Mouse (Mus musculus) hematopoietic stem cell, adult 5-6 weeks (primary cell): ENCODE data around the gene Arl8a. TPM values are rescaled to one million over a fixed set of nuclear protein-coding genes. Genes with fewer than 3 reads are reported as not detected.

Experiments
- ATAC-seq, 2 experiments: fragments of 125-278 bp in 1 of 2; replicated peaks in 1 of 2; 2 replicates each; pipeline ENCODE4 v1.8.0; 2016 to 2017; ENCODE audit warnings: inconsistent platforms in 2 of 2, mild to moderate bottlenecking in 2 of 2, moderate number of reproducible peaks in 2 of 2, low read depth in 1 of 2, moderate TSS enrichment in 1 of 2; ENCODE audit not compliant: low FRiP score in 2 of 2, poor library complexity in 2 of 2, severe bottlenecking in 2 of 2, insufficient read depth in 1 of 2, low TSS enrichment in 1 of 2
- total RNA-seq: library from RNA; stranded (forward); fragments of 172-1452, 232-1000 nt; gene quantifications from 2 replicates; pipeline ENCODE4 v1.2.3, GENCODE M21; 2017

Gene Arl8a
- total RNA-seq, 1 experiment from 2014 or later, result 24.4 TPM

GRCm38 (mm10) chr1:135159074-135159473 is 12.4 kb downstream of the Arl8a start:
- no peak for ATAC-seq

DNA sequence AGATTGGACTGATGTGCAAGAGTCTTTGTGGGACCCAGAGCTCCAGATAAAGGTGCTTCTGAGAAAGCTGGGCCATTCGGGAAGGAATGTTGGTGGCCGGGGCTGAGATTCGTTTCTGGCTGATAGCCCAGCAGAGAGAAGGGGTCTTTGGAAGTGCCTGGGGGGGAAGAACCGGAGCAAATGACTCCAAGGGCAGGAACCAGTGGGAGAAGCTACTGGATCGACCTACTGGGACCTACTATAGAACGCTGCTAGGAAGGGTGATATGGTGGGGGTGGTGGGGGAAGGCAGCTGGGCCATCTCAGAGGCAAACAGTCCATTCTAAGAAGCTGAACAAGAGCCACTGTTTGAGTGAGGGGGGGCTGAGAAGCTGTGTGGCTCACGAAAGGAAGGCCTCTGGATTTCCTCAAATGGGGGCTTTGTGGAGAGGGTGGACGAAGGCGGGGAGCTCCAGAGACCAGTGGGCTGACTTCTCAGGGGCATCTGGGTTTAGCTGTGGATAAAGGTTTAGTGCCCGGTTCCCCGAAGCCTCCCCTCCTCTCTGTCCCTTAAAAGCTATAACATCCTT is 13.0 kb downstream of the Arl8a start:
- no peak for ATAC-seq

GRCm38 (mm10) chr1:135160411-135161050 is 13.9 kb downstream of the Arl8a start:
- ATAC-seq, result no peak

DNA sequence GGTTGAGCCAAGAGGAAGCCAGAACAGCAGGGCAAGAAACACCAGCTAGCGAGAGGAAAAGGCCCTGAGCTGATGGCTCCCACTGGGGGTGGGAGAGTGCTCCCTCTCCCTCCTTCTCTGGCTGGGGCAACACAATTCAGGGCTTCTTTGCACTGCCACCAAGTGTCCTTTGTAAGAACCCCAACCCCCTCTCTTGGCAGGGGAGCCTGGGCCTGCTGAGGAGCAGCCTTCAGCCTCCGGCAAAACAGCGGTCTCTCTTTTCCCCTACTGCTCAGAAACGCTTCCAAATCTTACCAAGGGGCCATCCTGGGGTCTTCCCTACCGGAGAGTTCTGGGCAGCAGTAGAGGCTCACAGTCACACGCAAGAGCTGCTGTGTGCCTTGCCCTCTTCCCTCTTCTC is 16.1 kb downstream of the Arl8a start:
- no peak for ATAC-seq

DNA sequence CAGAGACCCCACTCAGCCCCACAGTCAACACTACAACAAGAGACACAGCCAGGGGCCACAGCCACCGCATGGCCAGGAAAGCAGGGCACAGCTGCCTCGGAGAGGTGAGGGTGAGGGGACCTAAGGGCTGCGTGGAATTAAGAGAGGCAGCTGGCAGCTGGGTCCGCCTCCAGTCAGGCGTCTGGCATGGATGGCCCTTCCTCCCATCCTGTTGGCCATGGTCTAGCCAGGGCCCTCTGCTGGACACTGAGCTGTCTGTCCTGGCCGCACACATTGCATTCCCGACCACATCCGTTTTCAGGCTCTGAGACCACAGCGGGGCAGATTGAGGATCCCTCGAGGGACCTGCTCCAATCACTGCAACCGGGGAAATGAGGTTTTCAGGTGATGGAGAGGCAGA is 20.8 kb downstream of the Arl8a start, which contains the start of gene Gpr37l1:
Gpr37l1 (minus strand) TSS at position 247 of the 400 bp plus-strand sequence.
- ATAC-seq, result no peak; a peak in 1 of 4 replicates

GRCm38 (mm10) chr1:135168453-135169200 is 22.0 kb downstream of the Arl8a start:
- ATAC-seq, result no peak

GRCm38 (mm10) chr1:135169556-135170224 is 23.1 kb downstream of the Arl8a start:
- no peak for ATAC-seq

- ATAC-seq, result no peak
Observed at GRCm38 (mm10) chr1:135170299-135170698, 23.7 kb downstream of the Arl8a start.

DNA sequence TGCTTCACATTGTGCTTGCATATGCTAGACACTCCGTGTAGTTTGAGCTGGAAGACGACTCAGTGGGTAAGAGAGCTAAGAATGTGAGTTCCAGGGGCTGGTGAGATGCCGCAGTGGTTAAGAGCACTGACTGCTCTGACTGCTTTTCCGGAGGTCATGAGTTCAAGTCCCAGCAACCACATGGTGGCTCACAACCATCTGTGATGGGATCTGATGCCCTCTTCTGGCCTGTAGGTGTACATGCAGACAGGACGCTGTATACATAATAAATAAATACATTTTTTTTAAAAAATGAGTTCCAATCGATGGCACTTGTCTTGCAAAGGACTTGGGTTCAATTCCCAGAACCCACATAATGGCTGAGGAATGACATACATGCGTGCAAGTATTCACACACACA is 24.6 kb downstream of the Arl8a start:
- no peak for ATAC-seq

DNA sequence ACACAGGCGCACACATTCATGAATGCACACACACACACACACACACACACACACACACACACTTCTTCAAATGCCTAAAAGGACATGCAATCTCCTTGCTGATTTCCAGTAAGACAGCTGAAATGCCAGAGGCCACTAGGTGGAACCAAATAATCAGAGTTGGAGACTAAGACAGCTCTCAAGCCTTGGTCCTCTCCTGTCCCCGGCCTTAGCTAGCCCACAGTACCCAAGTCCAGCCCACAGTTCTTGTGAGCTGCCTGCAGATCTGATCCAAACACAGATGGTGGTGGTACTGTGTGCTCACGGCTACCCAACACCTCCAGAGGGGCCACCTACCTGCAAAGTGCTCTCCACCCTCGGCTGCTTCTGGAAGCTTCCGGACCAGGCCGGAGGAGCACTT is 25.4 kb downstream of the Arl8a start:
- ATAC-seq, result peak; percentile 62 to 72; a peak in 3 of 4 replicates

DNA sequence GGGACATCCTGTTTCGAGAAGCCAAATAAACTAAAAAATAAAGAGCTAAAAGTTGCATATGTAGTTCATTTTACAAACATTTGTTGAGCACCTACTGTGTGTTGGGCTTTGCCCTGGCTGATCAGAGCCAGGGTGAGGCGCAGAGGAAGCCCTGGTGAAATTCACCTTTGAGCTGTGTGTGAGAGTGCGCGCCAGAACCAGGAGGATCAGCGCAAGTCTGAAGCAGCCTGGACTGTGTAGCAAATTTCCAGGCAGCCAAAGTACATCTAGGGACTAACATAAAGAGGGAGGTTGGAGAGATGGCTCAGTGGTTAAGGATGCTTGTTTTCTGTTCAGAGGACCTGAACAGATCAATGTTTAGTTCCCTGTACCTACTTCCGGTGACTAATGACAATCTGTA is 26.7 kb downstream of the Arl8a start:
- no peak for ATAC-seq

DNA sequence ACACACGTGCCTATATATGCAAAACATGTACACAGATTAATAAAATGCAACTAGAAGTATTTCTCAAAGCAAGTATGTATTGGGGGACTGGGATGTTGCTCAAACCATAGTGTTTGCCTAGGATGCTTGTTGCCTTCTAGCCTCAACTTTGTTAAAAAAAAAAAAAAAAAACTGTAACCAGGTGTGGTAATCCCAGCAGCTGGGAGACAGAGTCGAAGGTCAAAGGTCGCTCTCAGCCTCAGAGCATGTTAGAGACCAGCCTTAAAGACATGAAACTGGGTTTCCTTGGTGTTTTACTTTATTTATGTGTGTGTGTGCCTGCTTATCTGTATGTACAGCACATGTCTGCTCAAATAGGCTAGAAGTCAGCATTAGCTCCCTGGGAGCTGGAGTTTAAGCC is 28.6 kb downstream of the Arl8a start:
- no peak for ATAC-seq

GRCm38 (mm10) chr1:135177724-135178123 is 31.1 kb downstream of the Arl8a start:
- ATAC-seq, result no peak

GRCm38 (mm10) chr1:135178863-135179262 is 32.2 kb downstream of the Arl8a start:
- no peak for ATAC-seq

- no peak for ATAC-seq
Observed at GRCm38 (mm10) chr1:135180830-135181229, 34.2 kb downstream of the Arl8a start.

- ATAC-seq, result no peak
Observed at GRCm38 (mm10) chr1:135181275-135181674, 34.7 kb downstream of the Arl8a start.

GRCm38 (mm10) chr1:135181880-135182623 is 35.4 kb downstream of the Arl8a start:
- no peak for ATAC-seq
